Mouse (Mus musculus) G1E-ER4 (cell line): ENCODE results near the gene Apeh. TPM values are rescaled to one million over a fixed set of nuclear protein-coding genes. Genes with fewer than 3 reads are reported as not detected.

Experiments used
- GATA1 ChIP-seq: IDR thresholded peaks from one replicate; pipeline ENCODE4 v1.8.0; 2012; ENCODE audit warnings: low read length, inconsistent platforms
- polyA plus RNA-seq: library from polyadenylated mRNA; stranded (reverse); fragments of >175 nt; gene quantifications from 2 replicates; pipeline ENCODE4 v1.2.3, GENCODE M21; 2012

Apeh gene
- polyA plus RNA-seq, 1 experiment: 70.8 TPM

- no peak for TF ChIP-seq GATA1
These were observed 44.7 kb downstream of the Apeh start for GRCm38 (mm10) chr9:108049561-108050251.

- no peak for TF ChIP-seq GATA1
These were observed 45.4 kb downstream of the Apeh start, which contains the start of gene Gmppb for GRCm38 (mm10) chr9:108049016-108049455. TSS of gene Gmppb (plus strand) at chr9:108049242.

GRCm38 (mm10) chr9:108048566-108048955 lies 45.8 kb downstream of the Apeh start:
- TF ChIP-seq GATA1: no peak

GRCm38 (mm10) chr9:108047601-108048565 lies 46.5 kb downstream of the Apeh start:
- TF ChIP-seq GATA1: no peak

- TF ChIP-seq GATA1: no peak
These were observed 47.8 kb downstream of the Apeh start for GRCm38 (mm10) chr9:108046582-108046981.

GRCm38 (mm10) chr9:108044751-108045492 lies 49.5 kb downstream of the Apeh start:
- TF ChIP-seq GATA1: no peak

Other genes with a start within 250 kb of the Apeh start
- gene Rbm6, start 221.4 kb downstream of the Apeh start, polyA plus RNA-seq: 24.8 and 40.9 TPM in 2 replicates
- gene Mon1a, start 206.5 kb downstream of the Apeh start, polyA plus RNA-seq: 12.3 and 12.7 TPM in 2 replicates
- gene Mst1r, start 187.7 kb downstream of the Apeh start, polyA plus RNA-seq: 0.02 TPM in 1 of 2 replicates, not detected in the other
- gene Actl11, start 166.1 kb downstream of the Apeh start, polyA plus RNA-seq: not detected in 2 replicates
- gene Camkv, start 158.9 kb downstream of the Apeh start, polyA plus RNA-seq: not detected in 2 replicates
- 4.1 and 9.1 TPM in 2 replicates for gene Traip, start 144.5 kb downstream of the Apeh start, polyA plus RNA-seq
- 23.2 and 52.7 TPM in 2 replicates for gene Uba7, start 119.1 kb downstream of the Apeh start, polyA plus RNA-seq
- gene Gm20661, start 111.5 kb downstream of the Apeh start, polyA plus RNA-seq: 0.10 and 0.19 TPM in 2 replicates
- 104 and 110 TPM in 2 replicates for gene Inka1, start 108.7 kb downstream of the Apeh start, polyA plus RNA-seq
- 0.38 and 0.67 TPM in 2 replicates for gene Cdhr4, start 102.1 kb downstream of the Apeh start, polyA plus RNA-seq
- 0.08 and 0.28 TPM in 2 replicates for gene Gm20662, start 98.3 kb downstream of the Apeh start, polyA plus RNA-seq
- gene Ip6k1, start 92.1 kb downstream of the Apeh start, polyA plus RNA-seq: 80.8 and 109 TPM in 2 replicates
- gene Gmppb, start 45.4 kb downstream of the Apeh start, polyA plus RNA-seq: 7.7 and 10.5 TPM in 2 replicates
- 0.24 and 0.32 TPM in 2 replicates for gene Amigo3, start 41.4 kb downstream of the Apeh start, polyA plus RNA-seq
- gene Mst1, start 14.2 kb downstream of the Apeh start, polyA plus RNA-seq: 9.2 and 12.4 TPM in 2 replicates
- gene Rnf123, start 11.3 kb downstream of the Apeh start, polyA plus RNA-seq: 25.7 and 84.5 TPM in 2 replicates
- 5.2 and 8.1 TPM in 2 replicates for gene Bsn, start 95.8 kb upstream of the Apeh start, polyA plus RNA-seq
- 20.0 and 21.9 TPM in 2 replicates for gene Dag1, start 169.4 kb upstream of the Apeh start, polyA plus RNA-seq
- 0.13 and 0.14 TPM in 2 replicates for gene Nicn1, start 195.8 kb upstream of the Apeh start, polyA plus RNA-seq
- gene Amt, start 202.2 kb upstream of the Apeh start, polyA plus RNA-seq: not detected in 2 replicates
- 120 and 154 TPM in 2 replicates for gene Rhoa, start 211.5 kb upstream of the Apeh start, polyA plus RNA-seq
- gene Tcta, start 211.6 kb upstream of the Apeh start, polyA plus RNA-seq: 1.4 and 2.4 TPM in 2 replicates
- gene Gpx1, start 244.3 kb upstream of the Apeh start, polyA plus RNA-seq: 350 and 513 TPM in 2 replicates